Mouse (Mus musculus) right cerebral cortex, adult 18-20 months (tissue): ENCODE measurements around the gene Olfr305.
"Not testable (repeated sequence)": the region's sequence is repeated elsewhere in the genome, so short reads cannot be mapped to it uniquely, and the experiment has no call there.

Experiments used
- DNase-seq: peaks from one replicate; pipeline ENCODE4 v3.0.0; 2022; ENCODE audit warnings: mixed read lengths

The Olfr305 gene

GRCm38 (mm10) chr7:86366828-86367227 is at the start of gene Olfr305:
Gene Olfr305 (minus strand): TSS chr7:86366928.
- DNase-seq: no peak

GRCm38 (mm10) chr7:86403546-86403945 is 36.8 kb upstream of the Olfr305 start, which contains the start of gene Olfr301:
Gene Olfr301 (plus strand): TSS chr7:86403846.
- DNase-seq: no peak

- no peak for DNase-seq
Observed at GRCm38 (mm10) chr7:86397689-86398088, 31.0 kb upstream of the Olfr305 start, which contains the start of gene Olfr303. Gene Olfr303 (minus strand): TSS chr7:86397789.

GRCm38 (mm10) chr7:86386558-86386957 is 19.8 kb upstream of the Olfr305 start, which contains the start of gene Olfr304:
Gene Olfr304 (minus strand): TSS chr7:86386658.
- DNase-seq: no peak

DNA sequence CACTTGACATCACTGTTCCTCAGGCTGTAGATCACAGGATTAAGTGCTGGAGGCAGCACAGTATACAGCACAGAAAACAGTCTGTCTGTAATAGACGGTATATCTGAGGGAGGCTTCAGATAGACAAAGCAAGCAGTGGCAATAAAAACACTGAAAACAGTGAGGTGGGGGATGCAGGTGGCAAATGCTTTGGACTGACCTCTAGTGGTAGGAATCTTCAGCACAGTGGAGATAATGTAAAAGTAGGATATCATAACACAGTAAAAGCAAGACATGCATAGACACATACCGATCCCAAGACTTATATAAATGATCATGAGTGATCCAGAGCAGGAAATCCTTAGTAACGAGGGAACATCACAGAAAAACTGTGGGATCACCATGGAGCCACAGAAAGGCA is 19.0 kb upstream of the Olfr305 start:
- no peak for DNase-seq

- not testable (repeated sequence) for DNase-seq
Observed at GRCm38 (mm10) chr7:86346296-86346695, 20.4 kb downstream of the Olfr305 start.

DNA sequence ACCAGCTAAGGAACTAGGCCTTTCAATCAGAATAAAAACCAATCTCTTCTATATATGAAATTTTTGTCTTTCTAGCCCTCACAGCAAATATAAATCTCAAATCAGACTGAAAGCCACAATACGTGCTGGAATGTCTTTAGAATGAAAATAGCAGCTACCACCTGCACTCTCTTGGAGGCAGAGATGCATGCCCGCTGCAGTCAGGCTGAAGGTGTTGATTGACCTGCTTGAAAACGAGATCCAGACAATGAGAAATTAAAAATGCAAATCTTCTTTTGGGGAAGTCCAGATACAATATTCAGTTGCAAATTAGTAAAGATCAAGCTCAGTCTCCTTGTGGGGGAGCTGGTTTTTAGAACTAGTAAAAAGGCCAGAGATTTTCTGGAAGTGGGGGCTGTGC is 22.5 kb downstream of the Olfr305 start:
- no peak for DNase-seq

DNA sequence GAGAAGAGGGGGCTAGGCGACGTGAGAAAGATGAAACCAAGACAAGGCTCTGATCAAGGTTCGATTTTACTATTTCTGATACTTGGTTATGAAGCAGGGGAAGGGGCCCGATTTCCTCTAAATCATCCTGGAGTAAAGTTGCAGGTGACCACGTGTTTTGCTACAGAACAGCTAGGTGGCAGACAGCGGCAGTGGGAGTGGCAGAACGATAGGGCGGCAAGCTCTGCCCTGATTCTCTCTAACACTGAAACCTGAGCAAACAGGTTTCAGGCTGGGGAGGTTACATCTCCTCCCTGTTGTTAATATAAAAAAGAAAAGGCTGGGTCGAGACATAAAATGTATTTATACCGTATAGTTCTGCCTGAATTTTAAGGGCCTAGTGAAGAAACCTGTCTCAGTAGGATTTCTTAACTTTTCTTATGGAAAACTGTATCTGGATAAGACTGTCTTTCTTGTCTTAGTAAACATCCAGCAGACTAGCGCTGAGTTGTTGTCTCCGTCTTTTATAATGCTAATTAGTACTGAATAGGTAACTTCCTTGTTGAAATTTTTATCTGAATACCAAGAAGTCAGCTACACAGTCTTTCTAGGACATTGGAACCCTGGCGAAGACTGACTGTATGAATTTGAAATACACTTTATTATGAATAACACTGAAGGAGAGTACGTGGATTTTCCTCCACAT is 23.7 kb downstream of the Olfr305 start:
- DNase-seq: no peak

DNA sequence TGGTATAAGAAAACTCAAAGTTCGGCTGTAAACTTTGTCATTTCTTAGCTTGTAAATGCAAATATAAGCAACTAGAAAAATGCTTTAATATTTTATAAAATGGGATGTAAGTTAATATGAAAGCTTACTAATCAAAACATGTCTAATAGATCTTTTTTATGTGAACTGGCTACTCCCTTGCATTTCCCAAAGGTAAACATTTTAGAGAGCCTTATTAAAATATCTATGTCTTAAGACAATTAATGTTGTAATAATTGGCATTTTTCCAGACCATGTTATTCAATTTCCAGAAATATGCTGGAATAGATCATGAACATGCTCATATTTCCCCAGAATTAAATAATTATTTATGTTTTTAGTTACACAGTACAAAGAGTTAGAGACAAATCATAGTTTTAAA is 29.2 kb downstream of the Olfr305 start, which contains the start of gene Olfr307:
Olfr307 (minus strand) TSS at position 101 of the 400 bp plus-strand sequence.
- no peak for DNase-seq

DNA sequence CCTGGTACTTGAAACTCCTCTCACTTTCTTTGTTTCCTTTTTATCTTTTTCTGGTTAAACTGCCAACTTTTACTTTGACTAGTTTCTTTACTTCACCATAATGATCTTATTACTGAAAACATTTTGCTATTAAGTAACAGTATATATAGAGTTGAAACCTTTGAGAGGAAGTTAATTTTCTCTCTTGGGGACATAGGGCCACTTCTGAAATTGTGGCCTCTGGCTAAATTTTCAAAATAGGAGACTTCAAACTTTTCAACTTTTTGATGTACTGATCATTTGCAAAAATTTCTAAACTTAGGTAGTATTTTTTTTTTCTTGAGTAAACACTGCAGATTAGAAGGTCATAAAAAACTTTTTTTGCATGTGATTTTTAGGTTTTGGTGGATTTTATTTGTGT is 41.2 kb downstream of the Olfr305 start, which contains the start of gene Olfr308:
Olfr308 (minus strand) TSS at position 101 of the 400 bp plus-strand sequence.
- DNase-seq: no peak

DNA sequence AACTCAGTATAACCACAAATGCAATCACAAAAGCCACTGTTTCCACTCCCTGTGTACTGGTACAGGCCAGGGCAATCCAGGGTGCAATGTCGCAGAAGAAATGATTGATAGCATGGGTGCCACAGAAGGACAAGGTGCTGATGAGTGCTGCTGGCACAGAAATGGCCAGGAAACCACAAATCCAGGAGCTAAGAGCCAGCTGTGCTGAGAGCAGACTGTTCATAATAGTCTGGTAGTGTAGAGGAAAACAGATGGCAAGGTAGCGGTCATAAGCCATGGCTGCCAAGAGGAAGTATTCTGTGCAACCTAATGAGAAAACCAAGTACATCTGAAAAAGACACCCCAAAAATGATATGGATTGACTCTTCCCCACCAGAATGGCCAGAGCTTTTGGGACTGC is 45.4 kb downstream of the Olfr305 start:
- no peak for DNase-seq

DNA sequence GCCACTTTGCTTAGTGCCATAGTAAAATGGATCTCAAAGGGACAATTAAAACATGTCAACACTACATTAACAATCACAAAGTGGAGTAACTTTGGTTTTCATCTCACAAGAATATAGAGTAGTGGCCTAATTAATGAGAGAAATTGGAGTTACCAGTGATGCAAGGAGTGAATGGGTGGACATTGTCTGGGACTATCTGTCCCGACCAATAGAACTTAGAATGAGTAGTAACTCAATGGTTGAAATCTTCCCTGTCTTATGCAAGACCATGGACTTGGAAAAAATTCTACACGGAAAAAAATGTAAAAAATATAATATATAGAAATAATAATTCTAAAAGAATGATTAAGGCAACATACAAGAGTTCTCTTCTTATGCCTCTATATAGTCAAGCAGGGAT is 53.1 kb downstream of the Olfr305 start, which contains the start of gene Olfr309:
Olfr309 (minus strand) TSS at position 101 of the 400 bp plus-strand sequence.
- no peak for DNase-seq
